Mouse (Mus musculus) brown adipose tissue, adult 24 weeks (tissue): ENCODE measurements around the gene Inpp5b. TPM values are rescaled to one million over a fixed set of nuclear protein-coding genes. Genes with fewer than 3 reads are reported as not detected.
"Not testable (repeated sequence)": the region's sequence is repeated elsewhere in the genome, so short reads cannot be mapped to it uniquely, and the experiment has no call there.

Source experiments
- H3K27ac ChIP-seq: fragments of 200-500 bp; replicated peaks from 2 replicates; pipeline ENCODE4 v1.5.1; 2012; ENCODE audit warnings: low read depth, mild to moderate bottlenecking, low read length
- H3K4me1 ChIP-seq: fragments of 200-500 bp; 2 replicates; pipeline ENCODE4 v1.6.1; 2012; ENCODE audit warnings: low read length, mixed read lengths; ENCODE audit not compliant: control insufficient read depth, insufficient read depth, insufficient read length
- H3K4me3 ChIP-seq: fragments of 200-500 bp; 2 replicates; pipeline ENCODE4 v1.5.1; 2012; ENCODE audit warnings: low read depth, mild to moderate bottlenecking, low read length, moderate library complexity; ENCODE audit not compliant: insufficient read depth
- polyA plus RNA-seq: library from polyadenylated mRNA; stranded (reverse); fragments of >200 nt; gene quantifications from 2 replicates; pipeline ENCODE4 v1.2.4, GENCODE M21; 2012; ENCODE audit not compliant: missing spikeins, insufficient read depth, insufficient read length

Gene Inpp5b
- polyA plus RNA-seq, 1 experiment = 15.7 TPM

GRCm38 (mm10) chr4:124705661-124706269 is 35.9 kb upstream of the Inpp5b start:
- Histone ChIP-seq H3K4me1 (peaks cover 14% of the 10 kb centered on the region), H3K4me3 (peak overlapping the region; percentile 0; the same call in 1 of the 2 replicates)

DNA sequence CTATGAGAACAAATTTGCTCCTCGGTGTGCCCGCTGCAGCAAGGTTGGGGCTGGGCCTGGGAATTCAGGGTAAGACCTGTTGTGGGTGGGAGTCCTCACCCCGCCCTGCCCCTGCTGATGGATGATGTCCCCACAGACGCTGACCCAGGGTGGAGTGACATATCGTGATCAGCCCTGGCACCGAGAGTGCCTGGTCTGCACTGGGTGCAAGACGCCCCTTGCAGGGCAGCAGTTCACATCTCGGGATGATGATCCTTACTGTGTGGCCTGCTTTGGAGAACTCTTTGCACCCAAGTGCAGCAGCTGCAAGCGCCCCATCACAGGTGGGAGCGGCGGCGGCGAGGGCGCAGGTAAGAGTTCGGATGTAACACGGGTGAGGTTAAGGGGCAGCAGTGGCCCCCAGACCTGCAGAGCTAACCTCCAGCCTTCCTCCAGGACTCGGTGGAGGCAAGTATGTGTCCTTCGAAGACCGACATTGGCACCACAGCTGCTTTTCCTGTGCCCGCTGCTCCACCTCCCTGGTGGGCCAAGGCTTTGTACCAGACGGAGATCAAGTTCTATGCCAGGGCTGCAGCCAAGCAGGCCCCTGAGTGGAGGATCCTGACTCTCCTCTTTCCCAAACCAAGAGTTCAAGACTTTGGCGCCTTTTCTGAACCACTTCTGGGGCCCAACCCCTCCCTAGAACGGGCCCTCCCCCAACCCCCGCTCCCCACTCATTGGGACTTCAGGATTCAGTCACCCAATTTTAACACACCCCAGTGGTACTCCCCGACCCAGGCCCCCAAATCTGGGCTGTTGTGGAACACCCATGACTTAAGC is 34.1 kb upstream of the Inpp5b start:
- H3K27ac ChIP-seq, H3K4me3 ChIP-seq: not testable (repeated sequence)
- peaks cover 14% of the 10 kb centered on the region for H3K4me1 ChIP-seq

More at GRCm38 (mm10) chr4:124705661-124706269, 35.9 kb upstream of the Inpp5b start:
- peak overlapping the region; percentile 57 for H3K27ac ChIP-seq

- Histone ChIP-seq H3K27ac (peak overlapping the region; percentile 48; the same call in 1 of the 2 replicates), H3K4me1 (peaks cover 14% of the 10 kb centered on the region)
Observed at GRCm38 (mm10) chr4:124708200-124708517, 33.5 kb upstream of the Inpp5b start.

GRCm38 (mm10) chr4:124708518-124709477 is 32.9 kb upstream of the Inpp5b start:
- Histone ChIP-seq H3K4me1 (peaks cover 11% of the 10 kb centered on the region), H3K27ac (peak overlapping the region; percentile 95), H3K4me3 (peak overlapping the region; percentile 63)

More at GRCm38 (mm10) chr4:124708200-124708517, 33.5 kb upstream of the Inpp5b start:
- 0 out of 2 replicates have a peak overlapping the region, but pooled peaks have one; percentile 63 for H3K4me3 ChIP-seq

DNA sequence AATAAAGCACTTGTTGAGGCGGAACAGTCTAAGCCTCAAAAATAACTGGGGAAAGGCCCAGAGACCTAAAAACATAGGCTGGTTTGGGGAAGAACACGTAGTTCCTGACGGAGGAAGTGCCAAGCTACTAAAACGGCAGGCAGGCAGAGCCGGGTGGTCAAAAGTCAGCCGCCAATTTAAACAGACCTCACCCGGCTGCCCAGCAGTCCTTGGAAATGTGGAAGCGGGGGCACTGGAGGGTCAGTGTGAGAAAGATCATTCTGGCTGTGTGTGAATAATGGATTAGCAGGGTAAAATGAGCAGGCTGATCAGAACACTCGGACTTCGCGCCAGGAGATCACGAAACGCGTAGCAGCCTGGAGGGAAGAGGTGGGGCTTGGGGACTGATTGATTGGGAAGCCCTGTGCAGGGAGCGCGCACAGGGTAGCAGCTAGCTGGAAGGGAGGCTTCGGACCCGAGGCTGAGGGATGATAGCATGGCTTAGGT is 31.6 kb upstream of the Inpp5b start:
- peak overlapping the region; percentile 57 for H3K27ac ChIP-seq
- peak overlapping the region; percentile 29 for H3K4me3 ChIP-seq
- H3K4me1 ChIP-seq = peaks cover 4% of the 10 kb centered on the region

DNA sequence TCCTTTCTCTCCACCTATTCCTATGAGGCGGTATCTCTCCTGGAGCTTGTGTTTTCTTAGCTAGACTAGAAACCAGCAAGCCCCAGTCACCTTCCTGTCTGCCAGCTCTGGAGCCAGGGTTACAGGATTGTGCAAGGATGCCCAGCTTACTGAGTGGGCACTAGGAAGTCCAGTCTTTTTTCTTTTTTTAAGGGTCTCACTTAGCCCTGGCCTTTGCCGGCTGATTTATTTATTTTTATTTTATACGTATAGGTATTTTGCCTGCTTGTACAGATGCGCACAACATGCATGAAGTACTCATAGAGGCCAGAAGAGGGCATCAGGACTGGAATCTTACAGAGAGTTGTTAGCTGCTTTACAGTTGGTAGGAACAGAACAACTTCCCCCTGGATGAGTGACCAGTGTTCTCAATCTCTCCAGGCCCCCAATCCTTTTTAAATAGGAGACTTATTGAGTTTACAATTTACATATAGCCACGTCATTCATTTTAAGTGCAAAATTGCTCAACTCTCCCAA is 30.8 kb upstream of the Inpp5b start:
- peaks cover under 1% of the 10 kb centered on the region for H3K4me1 ChIP-seq
- H3K27ac ChIP-seq = no peak overlapping the region
- H3K4me3 ChIP-seq = no peak overlapping the region

GRCm38 (mm10) chr4:124712618-124713017 is 29.0 kb upstream of the Inpp5b start:
- Histone ChIP-seq H3K4me3 (no peak overlapping the region), H3K4me1 (no peaks in the 10 kb centered on the region; the same call in 1 of the 2 replicates), H3K27ac (no peak overlapping the region)

DNA sequence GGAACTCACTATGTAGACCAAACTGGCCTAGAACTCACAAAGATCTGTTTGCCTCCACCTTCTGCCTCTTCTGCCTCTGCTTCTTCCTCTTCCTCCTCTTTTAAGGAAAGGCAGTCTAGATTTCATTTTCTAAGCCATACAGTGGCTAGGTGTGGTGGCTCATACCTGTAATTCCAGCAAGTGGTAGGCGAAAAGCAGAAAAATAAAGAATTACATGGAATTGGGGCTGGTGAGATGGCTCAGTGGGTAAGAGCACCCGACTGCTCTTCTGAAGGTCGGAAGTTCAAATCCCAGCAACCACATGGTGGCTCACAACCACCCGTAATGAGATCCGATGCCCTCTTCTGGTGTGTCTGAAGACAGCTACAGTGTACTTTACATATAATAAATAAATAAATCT is 27.8 kb upstream of the Inpp5b start:
- not testable (repeated sequence) for H3K4me1 ChIP-seq, H3K27ac ChIP-seq, H3K4me3 ChIP-seq

- peak within 1 kb of the TSS; percentile 91 for H3K4me3 ChIP-seq
- no peaks in the 10 kb centered on the region; the same call in 1 of the 2 replicates for H3K4me1 ChIP-seq
- H3K27ac ChIP-seq = peak within 1 kb of the TSS; percentile 48
Observed at GRCm38 (mm10) chr4:124714545-124715481, 26.8 kb upstream of the Inpp5b start, which contains the start of gene Sf3a3. Gene Sf3a3 (plus strand): TSS chr4:124714776.

GRCm38 (mm10) chr4:124719101-124719500 is 22.5 kb upstream of the Inpp5b start:
- Histone ChIP-seq H3K27ac (no peak overlapping the region), H3K4me3 (no peak overlapping the region), H3K4me1 (no peaks in the 10 kb centered on the region; the same call in 1 of the 2 replicates)

DNA sequence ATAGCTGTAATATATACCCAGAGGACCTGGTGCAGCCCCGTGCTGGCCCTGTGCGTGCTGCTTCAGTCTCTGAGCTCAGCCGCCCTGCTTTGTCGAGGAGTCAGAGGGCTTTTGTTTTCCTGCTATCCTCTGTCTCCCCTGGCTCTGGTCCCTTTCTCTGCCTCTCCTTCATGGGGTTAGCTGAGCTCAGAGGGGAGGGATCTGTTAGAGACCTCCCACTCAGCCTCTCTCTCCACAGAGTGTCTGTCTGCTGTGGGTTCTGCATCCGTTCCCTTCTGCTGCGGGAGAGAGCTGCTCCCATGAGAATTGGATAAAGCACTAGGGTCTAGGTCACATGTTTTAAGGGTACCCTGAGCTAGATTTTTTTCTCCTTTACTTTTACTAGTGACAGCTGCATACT is 15.5 kb upstream of the Inpp5b start:
- no peak overlapping the region for H3K4me3 ChIP-seq
- no peaks in the 10 kb centered on the region for H3K4me1 ChIP-seq
- H3K27ac ChIP-seq = no peak overlapping the region

DNA sequence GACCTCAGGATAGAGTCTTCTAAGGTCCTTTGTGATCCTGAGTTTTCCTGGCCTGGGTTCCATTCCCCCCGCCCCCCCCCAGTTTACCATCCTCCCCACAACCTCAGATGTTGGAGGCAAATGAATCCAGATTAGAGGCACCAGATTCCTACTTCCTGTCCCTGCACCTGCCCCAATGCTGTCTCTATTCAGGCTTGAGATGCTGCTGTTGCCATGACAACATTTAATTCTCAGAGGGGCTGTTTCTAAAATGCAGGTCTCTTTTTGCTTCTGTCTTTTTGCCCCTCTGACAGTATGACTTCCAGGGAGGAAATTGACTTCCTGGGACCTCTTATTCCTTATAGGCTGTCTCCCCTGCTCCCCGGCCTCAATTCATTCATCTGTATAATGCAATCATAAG is 4.7 kb upstream of the Inpp5b start:
- Histone ChIP-seq H3K4me1 (no peaks in the 10 kb centered on the region), H3K4me3 (no peak overlapping the region), H3K27ac (no peak overlapping the region)

DNA sequence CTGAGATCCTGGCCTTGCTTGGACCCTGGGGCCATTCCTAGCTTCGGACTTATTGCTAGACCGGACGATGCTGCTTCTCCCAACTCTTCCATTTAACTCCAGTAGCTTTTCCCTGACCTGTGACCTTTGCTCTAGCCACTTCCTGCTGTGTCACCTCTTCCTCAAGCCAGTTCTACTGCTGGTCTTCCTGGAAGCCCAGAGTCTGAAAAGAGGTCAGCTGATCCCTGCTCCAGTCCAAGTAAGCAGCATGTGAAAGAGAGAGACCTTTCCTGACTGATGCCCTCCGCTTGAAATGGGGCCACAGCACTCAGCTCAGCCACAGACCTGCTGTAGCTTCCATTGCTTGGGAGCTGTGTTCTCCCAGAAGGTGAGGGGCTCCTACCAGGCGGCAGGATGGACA is 4.2 kb upstream of the Inpp5b start:
- no peak overlapping the region for H3K4me3 ChIP-seq
- no peak overlapping the region for H3K27ac ChIP-seq
- no peaks in the 10 kb centered on the region for H3K4me1 ChIP-seq

DNA sequence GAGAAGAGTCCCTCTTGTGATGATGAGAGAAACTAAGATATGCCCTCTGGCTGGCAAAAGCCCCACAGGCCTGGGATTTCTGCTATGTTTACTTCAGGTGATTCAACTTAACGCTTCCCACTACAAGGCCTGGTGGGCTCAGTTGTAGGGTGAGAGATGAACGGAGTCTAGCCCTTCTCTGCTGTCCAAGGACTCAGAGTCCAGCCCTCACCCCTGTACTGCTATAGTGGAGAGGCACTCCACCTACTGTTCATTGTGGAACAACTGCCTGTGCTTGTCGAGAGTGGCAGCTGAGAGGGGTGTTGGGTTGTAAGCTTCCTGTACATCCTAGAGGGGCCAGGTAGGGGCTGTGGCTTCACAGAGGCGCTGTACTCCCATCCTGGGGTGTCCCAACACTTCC is 3.6 kb upstream of the Inpp5b start:
- H3K27ac ChIP-seq = no peak overlapping the region
- H3K4me3 ChIP-seq = no peak overlapping the region
- no peaks in the 10 kb centered on the region for H3K4me1 ChIP-seq
